Mouse (Mus musculus): ENCODE measurements around the gene Xxylt1.

GRCm38 (mm10) chr16:31027675-31028074, 53.6 kb downstream of the Xxylt1 start:
- TF ChIP-seq CTCF (IDR thresholded peaks at IDR 0.05; ENCODE audit: extremely low read depth, insufficient read depth, low read length) (no peak), POLR2A (IDR thresholded peaks at IDR 0.05; ENCODE audit: extremely low read depth, insufficient read depth, low read length) (no peak)
